Mouse (Mus musculus) Patski (cell line): ENCODE measurements around the gene Sf3b4. TPM values are rescaled to one million over a fixed set of nuclear protein-coding genes. Genes with fewer than 3 reads are reported as not detected.
"Not testable (repeated sequence)": the region's sequence is repeated elsewhere in the genome, so short reads cannot be mapped to it uniquely, and the experiment has no call there.

Experiments used
- ATAC-seq: fragments of 100-300 bp; one replicate; pipeline ENCODE4 v1.8.0; 2021
- CTCF ChIA-PET: fragments of 350-600 bp; sonication (Branson Sonifier 250); formaldehyde crosslinking; loops from one replicate; lab custom pipeline; 2022; ENCODE audit warnings: inconsistent platforms; lab: Charles Lee
- POLR2A ChIA-PET: fragments of 350-600 bp; sonication (Branson Sonifier 250); formaldehyde crosslinking; loops from one replicate; lab custom pipeline; 2022; ENCODE audit warnings: antibody characterized with exemption, inconsistent platforms; lab: Charles Lee
- DNase-seq: peaks from one replicate; pipeline ENCODE4 v3.0.0-alpha.2; 2011; ENCODE audit warnings: low read depth, low spot score
- H3K27me3 ChIP-seq: fragments of 371-371 bp; one replicate; pipeline ENCODE4 v1.5.1; 2021
- CTCF ChIP-seq: fragments of 100-300 bp; IDR thresholded peaks from one replicate; pipeline ENCODE4 v1.5.1; 2021
- in situ Hi-C: fragments of 300-500 bp; cut with MboI; formaldehyde crosslinking; loops from 3 replicates; pipeline ENCODE4 v1.11.1; 2018; ENCODE audit warnings: low pct_unique_long_range_greater_than_20kb, mixed read lengths
- polyA plus RNA-seq: library from polyadenylated mRNA; unstranded; gene quantifications from one replicate; pipeline ENCODE4 v1.2.3, GENCODE M21; 2021

Gene Sf3b4
- polyA plus RNA-seq, 1 experiment from 2014 or later = 119 TPM

DNA sequence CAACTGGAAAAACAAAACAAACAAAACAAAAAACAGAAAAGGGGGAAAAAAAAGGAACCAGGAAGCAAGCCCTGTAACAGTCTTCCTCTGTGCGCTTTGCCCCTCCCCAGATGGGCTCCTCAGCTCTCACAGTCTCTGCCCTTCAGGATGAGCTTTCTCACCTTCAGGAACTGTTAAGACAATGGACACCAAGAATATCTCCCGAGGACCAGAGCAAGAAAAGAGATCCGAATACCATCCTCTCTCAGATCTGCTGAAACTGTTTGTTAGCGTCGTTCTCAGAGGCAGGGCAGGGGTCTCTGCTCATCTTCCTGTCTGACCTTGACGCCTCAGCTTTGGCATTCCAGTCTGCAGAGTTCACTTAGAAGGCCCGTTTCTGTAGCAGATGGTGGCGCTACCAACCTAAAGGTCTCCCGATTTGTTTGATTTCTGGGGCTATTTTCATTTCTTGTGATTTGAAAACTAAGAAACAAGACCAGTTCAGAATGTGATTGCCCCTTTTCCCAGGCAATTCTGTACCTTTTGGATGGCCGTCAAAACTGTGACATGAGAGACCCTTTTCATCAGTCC lies 1.1 kb upstream of the Sf3b4 start:
- DNase-seq = no peak

DNA sequence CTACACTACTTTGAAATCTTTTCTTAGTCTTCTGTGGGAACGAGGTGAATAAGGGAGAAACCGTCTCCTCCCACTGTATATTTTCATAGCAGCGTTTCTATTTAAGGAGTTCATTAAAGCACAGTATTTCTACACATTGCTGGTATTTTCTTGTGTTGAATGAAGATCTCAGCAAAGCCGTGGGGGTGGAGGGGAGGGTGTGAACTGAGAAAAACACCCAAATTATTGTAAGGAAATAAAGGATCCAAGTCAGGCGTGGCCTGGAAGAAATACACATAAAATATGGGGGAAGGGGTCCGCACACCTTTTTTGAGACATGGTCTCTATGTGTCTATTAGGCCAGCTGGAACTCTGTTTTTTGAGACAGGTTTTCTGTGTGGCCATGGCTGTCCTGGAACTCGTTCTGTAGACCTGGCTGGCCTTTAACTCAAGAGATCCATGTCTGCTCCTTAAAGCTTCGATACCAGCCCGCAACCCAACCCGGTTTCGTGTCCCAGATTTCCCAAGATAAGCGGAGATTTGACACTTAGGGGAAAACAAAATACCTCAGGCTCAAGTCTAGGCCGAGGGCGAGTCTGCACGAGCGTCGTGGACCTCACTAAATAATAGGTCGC lies 442 bp upstream of the Sf3b4 start:
- POLR2A ChIA-PET = interaction anchor here (1.0 to 5.5 kb wide), 5 partner anchors 10 to 91 kb away, joined by 3 to 49 read pairs (median 9); partner anchors contain the start of genes Mtmr11 and Sv2a
- in situ Hi-C loops = no loop called here
- ATAC-seq (no peak), DNase-seq (no peak)
- H3K27me3 ChIP-seq = no peaks in the 10 kb centered on the region
- CTCF ChIA-PET = interaction anchor here (3.7 kb wide), 1 partner anchor 9 kb away, joined by 17 read pairs; the partner anchor contains the start of gene Mtmr11
- no peak for TF ChIP-seq CTCF

More for the DNA sequence above, 1.1 kb upstream of the Sf3b4 start:
- no peak for ATAC-seq
- TF ChIP-seq CTCF = no peak
- CTCF ChIA-PET = interaction anchor here (1.7 to 3.7 kb wide), 2 partner anchors 9 to 104 kb away, joined by 5 to 17 read pairs; partner anchors contain the start of gene Mtmr11
- in situ Hi-C loops = no loop called here
- no peaks in the 10 kb centered on the region for H3K27me3 ChIP-seq
- POLR2A ChIA-PET = interaction anchor here (0.8 to 5.5 kb wide), 6 partner anchors 9 to 90 kb away, joined by 3 to 49 read pairs (median 7); partner anchors contain the start of genes Mtmr11 and Sv2a

DNA sequence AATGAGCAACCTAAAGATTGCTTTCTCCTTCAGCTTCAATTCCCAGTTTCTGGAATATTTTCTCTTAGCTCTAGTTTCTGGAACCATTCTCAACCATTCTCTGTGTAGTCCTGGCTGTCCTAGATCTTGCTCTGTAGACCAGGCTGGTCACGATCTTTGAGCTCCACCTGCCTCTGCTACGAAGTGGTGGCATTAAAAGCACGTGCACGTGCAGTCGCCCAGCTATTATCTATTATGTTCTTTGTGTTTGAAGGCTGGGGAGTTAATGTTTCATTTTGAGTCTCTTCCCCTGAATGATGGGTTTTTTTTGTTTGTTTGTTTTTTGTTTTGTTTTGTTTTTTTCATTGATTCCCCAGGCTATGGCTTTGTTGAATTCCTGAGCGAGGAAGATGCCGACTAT lies 1.1 kb downstream of the Sf3b4 start:
- ChIA-PET POLR2A (interaction anchor here (1.1 to 5.5 kb wide), 7 partner anchors 8 to 89 kb away, joined by 3 to 49 read pairs (median 3); partner anchors contain the start of genes Hist2h2ac, Hist2h2be, Mtmr11 and Sv2a), CTCF (interaction anchor here (1.4 to 3.7 kb wide), 2 partner anchors 11 to 89 kb away, joined by 3 to 17 read pairs; partner anchors contain the start of gene Mtmr11)
- in situ Hi-C loops = no loop called here
- ATAC-seq = no peak
- DNase-seq = no peak
- no peaks in the 10 kb centered on the region for H3K27me3 ChIP-seq
- TF ChIP-seq CTCF = no peak

DNA sequence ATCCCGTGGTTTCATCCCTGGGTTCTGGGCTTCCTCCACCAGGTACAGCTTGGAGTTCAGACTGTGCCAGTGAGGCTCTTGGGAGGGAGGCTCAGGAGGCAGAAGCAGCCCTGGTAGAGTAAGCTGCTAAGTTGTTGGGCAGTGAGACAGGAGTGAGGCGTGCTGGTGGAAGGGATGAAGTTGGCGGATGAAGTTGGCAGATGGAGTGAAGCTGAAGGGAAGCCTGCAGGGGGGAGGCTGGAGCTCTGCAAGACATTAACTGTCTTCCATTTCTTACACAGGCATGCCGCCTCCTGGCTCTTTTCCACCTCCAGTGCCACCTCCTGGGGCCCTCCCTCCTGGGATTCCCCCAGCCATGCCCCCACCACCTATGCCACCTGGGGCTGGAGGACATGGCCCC lies 1.9 kb downstream of the Sf3b4 start:
- ATAC-seq, in situ Hi-C loops, DNase-seq, H3K27me3 ChIP-seq: not testable (repeated sequence)
- POLR2A ChIA-PET = interaction anchor here (1.3 to 5.5 kb wide), 4 partner anchors 9 to 47 kb away, joined by 3 to 49 read pairs (median 12); partner anchors contain the start of genes Hist2h2ac, Hist2h2be and Mtmr11
- CTCF ChIA-PET = interaction anchor here (1.3 kb wide), 1 partner anchor 11 kb away, joined by 3 read pairs; no protein-coding TSS in a partner anchor

DNA sequence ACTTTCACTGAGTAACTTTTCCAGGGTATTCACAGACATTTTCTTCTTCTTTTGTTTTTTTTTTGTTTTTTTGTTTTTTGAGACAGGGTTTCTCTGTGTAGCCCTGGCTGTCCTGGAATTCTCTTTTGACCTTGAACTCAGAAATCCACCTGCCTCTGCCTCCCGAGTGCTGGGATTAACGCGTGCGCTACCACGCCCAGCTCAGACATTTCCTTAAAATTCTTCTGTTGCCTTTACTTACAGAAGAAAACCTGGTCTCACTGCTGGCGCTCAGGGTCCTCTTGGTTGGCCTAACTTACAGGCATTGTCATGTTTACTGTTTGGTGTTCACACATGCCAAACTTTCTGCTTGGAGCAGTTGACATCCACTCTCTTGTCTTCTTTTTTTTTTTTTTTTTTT lies 3.1 kb downstream of the Sf3b4 start:
- DNase-seq = no peak
- ChIA-PET CTCF (interaction anchor here (1.3 kb wide), 1 partner anchor 13 kb away, joined by 3 read pairs; no protein-coding TSS in a partner anchor), POLR2A (interaction anchor here (0.7 to 5.5 kb wide), 3 partner anchors 13 to 28 kb away, joined by 4 to 49 read pairs (median 20); partner anchors contain the start of gene Mtmr11)
- in situ Hi-C loops = no loop called here
- no peaks in the 10 kb centered on the region for H3K27me3 ChIP-seq
- ATAC-seq = no peak
- TF ChIP-seq CTCF = no peak

DNA sequence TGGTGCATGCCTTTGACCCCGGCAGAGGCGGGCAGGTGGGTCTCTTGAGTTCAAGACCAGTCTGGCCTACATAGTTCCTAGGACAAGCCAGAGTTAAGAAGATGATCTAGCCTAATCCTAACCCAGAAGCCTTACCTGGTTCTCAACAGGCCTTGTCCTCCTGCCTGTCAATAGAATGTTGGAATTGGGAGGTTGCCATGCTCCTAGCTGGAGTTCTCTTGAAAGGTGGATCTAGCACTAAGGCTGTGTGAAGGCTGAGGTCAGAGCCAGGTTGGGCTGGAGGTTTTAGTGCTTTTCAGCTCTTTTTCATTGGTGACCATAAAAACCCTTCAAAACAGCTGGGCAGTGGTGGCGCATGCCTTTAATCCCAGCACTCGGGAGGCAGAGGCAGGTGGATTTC lies 6.3 kb downstream of the Sf3b4 start:
- H3K27me3 ChIP-seq = no peaks in the 10 kb centered on the region
- ChIA-PET CTCF (interaction anchor here (1.3 to 2.1 kb wide), 2 partner anchors 12 to 15 kb away, joined by 5 to 6 read pairs; no protein-coding TSS in a partner anchor), POLR2A (interaction anchor here (1.1 kb wide), 1 partner anchor 13 kb away, joined by 3 read pairs; no protein-coding TSS in a partner anchor)
- TF ChIP-seq CTCF = no peak
- ATAC-seq (no peak), DNase-seq (no peak)
- in situ Hi-C loops = no loop called here

DNA sequence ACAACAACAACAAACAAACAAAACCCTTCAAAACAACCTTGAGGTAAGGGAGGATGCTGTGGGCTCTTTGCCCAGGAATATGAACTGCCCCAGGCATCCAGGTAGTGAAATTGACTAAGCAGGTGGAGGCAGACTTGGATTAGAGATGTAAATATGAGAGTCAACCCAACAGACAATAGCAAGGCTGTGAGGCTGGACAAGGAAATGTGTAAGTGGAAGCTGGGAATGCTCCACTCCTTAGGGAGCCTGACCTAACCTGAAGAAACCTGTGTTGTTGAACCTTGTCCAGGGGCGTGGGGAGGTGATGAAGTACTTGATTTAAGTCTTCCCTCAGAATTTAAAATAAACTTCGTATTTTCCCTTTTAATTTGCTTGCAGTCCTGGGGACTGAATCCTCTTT lies 6.8 kb downstream of the Sf3b4 start:
- in situ Hi-C loops = no loop called here
- H3K27me3 ChIP-seq = no peaks in the 10 kb centered on the region
- ChIA-PET POLR2A (interaction anchor here (0.6 to 2.9 kb wide), 2 partner anchors 18 to 269 kb away, joined by 3 to 10 read pairs; no protein-coding TSS in a partner anchor), CTCF (interaction anchor here (1.8 to 2.1 kb wide), 2 partner anchors 15 to 113 kb away, joined by 5 to 6 read pairs; no protein-coding TSS in a partner anchor)
- no peak for TF ChIP-seq CTCF
- DNase-seq (no peak), ATAC-seq (no peak)

DNA sequence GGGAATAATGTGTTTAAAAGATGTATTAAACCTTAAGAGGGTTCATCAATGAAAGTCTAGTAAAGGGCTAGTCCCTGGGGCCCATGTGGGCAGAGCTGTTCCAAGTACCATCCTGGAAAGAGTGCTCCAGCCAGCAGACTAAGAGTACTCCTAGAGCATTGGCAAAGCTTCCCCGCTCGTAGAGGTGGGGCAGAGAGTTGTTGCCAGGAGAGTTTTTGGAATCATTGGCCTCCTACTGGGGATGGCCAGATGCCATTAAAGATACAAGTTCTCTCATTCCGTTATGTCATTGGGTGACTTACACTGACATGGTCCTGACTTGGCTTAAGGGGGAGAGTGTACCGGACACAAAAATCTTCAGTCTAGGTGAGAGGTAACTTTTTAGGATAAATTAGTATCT lies 7.4 kb downstream of the Sf3b4 start:
- in situ Hi-C loops = no loop called here
- POLR2A ChIA-PET = interaction anchor here (0.6 to 2.9 kb wide), 2 partner anchors 17 to 269 kb away, joined by 3 to 10 read pairs; no protein-coding TSS in a partner anchor
- CTCF ChIA-PET = interaction anchor here (1.2 to 2.1 kb wide), 3 partner anchors 10 to 113 kb away, joined by 4 to 6 read pairs (median 5); no protein-coding TSS in a partner anchor
- H3K27me3 ChIP-seq = no peaks in the 10 kb centered on the region
- DNase-seq = no peak
- TF ChIP-seq CTCF = no peak
- ATAC-seq = no peak

DNA sequence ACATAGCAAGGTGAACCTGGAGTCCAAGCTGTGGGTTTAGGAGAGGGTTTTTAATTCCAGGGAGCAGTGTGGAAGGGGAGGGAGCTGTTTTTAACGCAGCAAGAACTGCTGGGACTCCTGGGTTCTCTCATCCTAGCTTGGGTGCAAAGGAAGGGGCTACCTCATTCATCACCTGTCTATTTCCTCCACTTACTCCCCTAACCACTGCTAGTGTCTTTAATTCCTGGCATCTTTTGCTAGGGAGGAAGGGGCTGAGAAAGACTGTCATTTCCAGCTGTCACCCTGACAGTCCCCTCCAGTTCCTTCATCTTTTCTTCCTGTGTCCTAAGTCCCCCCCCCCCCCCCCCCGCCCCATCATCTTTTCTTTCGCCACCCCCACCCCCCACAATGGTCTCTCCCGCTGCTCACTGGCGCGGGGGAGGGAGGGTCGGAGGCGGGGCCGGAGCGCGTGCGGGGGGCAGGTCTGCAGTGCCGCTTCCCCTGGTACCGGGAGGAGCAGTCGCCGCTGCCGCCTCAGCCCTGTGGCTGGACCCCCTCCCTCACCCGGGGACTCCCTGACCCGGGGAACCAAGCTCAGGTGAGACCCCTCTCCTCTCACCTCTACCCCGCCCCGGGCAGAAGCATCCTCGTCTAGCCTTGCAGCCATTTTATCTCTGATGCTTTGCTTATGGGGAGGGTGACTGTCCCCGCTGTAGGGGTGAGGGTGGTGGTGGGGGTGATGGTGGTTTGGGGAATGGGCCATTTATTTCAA lies 8.8 kb downstream of the Sf3b4 start, which contains the start of gene Sv2a:
Sv2a (plus strand) TSS at position 425 of the 751 bp plus-strand sequence.
- POLR2A ChIA-PET = interaction anchor here (2.2 to 2.9 kb wide), 3 partner anchors 8 to 38 kb away, joined by 5 to 10 read pairs (median 9); partner anchors contain the start of genes Bola1, Hist2h2ab and Sf3b4
- DNase-seq (no peak), ATAC-seq (no peak)
- no peaks in the 10 kb centered on the region for H3K27me3 ChIP-seq
- in situ Hi-C loops = no loop called here
- CTCF ChIA-PET = interaction anchor here (1.2 to 1.8 kb wide), 2 partner anchors 11 to 115 kb away, joined by 4 to 5 read pairs; no protein-coding TSS in a partner anchor
- no peak for TF ChIP-seq CTCF
